Mouse (Mus musculus) limb, embryonic 15.5 days (tissue): Measurements from ENCODE around the gene Adam22. TPM values are rescaled to one million over a fixed set of nuclear protein-coding genes. Genes with fewer than 3 reads are reported as not detected.

ENCODE experiments used
- microRNA-seq: library from miRNA; unstranded; fragments of <30 nt; microRNA quantifications from one replicate; pipeline ENCODE4, GENCODE M21; 2016
- polyA plus RNA-seq: library from polyadenylated mRNA; unstranded; fragments of >200 nt; fragmentation: Nextera tagmentation; extraction: Ambion mirVana; gene quantifications from 2 replicates; pipeline ENCODE4 v1.2.1, GENCODE M21; 2015

Adam22 gene
- polyA plus RNA-seq, 1 experiment from 2014 or later = 13.1 TPM

Small RNA genes within 50 kb of the gene (microRNA-seq; reads per million reads assigned to microRNA genes)
- gene Gm24196 = not detected

Other genes with a start within 250 kb of the Adam22 start
- 27.2 and 30.2 TPM in 2 replicates for gene Dbf4, start 54.6 kb upstream of the Adam22 start, polyA plus RNA-seq
- gene Slc25a40, start 54.7 kb upstream of the Adam22 start, polyA plus RNA-seq = 12.0 and 14.2 TPM in 2 replicates